In the genomic region with DNA sequence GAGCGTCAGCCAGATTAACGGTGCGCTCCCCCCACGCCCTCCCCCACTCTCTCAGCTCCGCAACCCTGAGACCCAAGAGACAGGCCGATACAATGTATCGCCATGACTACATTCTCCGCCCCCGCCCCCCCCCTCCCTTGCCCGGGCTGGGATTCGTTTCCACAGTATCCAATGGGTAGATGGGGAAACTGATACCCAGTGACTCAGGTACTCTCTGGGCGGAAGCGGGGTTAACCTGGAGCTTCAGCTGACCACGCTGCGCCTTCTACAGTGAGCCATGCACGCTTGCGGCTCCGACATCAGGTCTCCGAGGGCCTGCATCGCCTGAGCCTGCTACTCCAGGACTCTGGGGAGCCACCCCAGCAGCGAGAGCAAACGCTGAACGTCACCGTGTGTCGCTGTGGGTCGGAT, we compare ENCODE assay signal across 11 mouse cellular contexts. TPM values are rescaled to one million over a fixed set of nuclear protein-coding genes. Genes with fewer than 3 reads are reported as not detected.
DNase-seq lines count a peak whose midpoint lies in the region; ATAC-seq and TF ChIP-seq lines count a peak whose summit lies in the region.
"Had no signal": no experiment of that assay in that cellular context is flagged by ENCODE, and none has a peak within 500 bp of the region (broad histone marks: within the 10 kb centered on the region; RNA-seq: fewer than 3 reads in every experiment).

No protein-coding gene starts in this region.

- DNase-seq in liver, embryonic 11.5 days (ENCODE audit: low spot score) = no peak
- no peak for DNase-seq in liver
- peak; percentile 32 for DNase-seq in embryonic facial prominence, embryonic 14.5 days (ENCODE audit: low spot score)
- peak; percentile 19 for DNase-seq in retina, embryonic 14.5 days (ENCODE audit: low spot score)
- no peak for DNase-seq in left cerebral cortex, postnatal 36 days (ENCODE audit: low spot score in 2 of 2)
- no peak for DNase-seq in lung, postnatal 14 days
- DNase-seq in right cerebral cortex, postnatal 10 days (ENCODE audit: low spot score in 2 of 2) = no peak

- no peak for ATAC-seq in liver, embryonic 11.5 days (replicated peaks; ENCODE audit: low FRiP score)
- peak; percentile 37; the same call in 1 of the 2 replicates for ATAC-seq in embryonic facial prominence, embryonic 14.5 days (ENCODE audit: low read depth)
- no peak for ATAC-seq in intestine, postnatal 0 days

- H3K4me1 ChIP-seq in liver, embryonic 11.5 days (replicated peaks; ENCODE audit: control insufficient read depth, insufficient read depth, low read length) = no peaks in the 10 kb centered on the region; the same call in 1 of the 2 replicates
- H3K4me1 ChIP-seq in embryonic facial prominence, embryonic 14.5 days (ENCODE audit: control insufficient read depth, insufficient read depth, low read length) = no peaks in the 10 kb centered on the region
- H3K4me1 ChIP-seq in intestine, postnatal 0 days (replicated peaks; ENCODE audit: control insufficient read depth, insufficient read depth, low read length) = no peaks in the 10 kb centered on the region

- 61% methylated on average over 26 of the region's 26 CpGs for WGBS in liver, embryonic 11.5 days
- 59% methylated on average over 21 of the region's 26 CpGs for WGBS in embryonic facial prominence, embryonic 14.5 days
- WGBS in intestine, postnatal 0 days = 55% methylated on average over 26 of the region's 26 CpGs

- no peak overlapping the region for H3K9ac ChIP-seq in liver, embryonic 11.5 days (ENCODE audit: low read depth, low read length)
- peak overlapping the region; percentile 45 for H3K9ac ChIP-seq in embryonic facial prominence, embryonic 14.5 days (ENCODE audit: low read depth, low read length)
- H3K9ac ChIP-seq in intestine, postnatal 0 days (ENCODE audit: low read depth, low read length) = no peak overlapping the region

- no peak overlapping the region for H3K27ac ChIP-seq in liver, embryonic 11.5 days (ENCODE audit: low read depth, low read length)
- no peak overlapping the region for H3K27ac ChIP-seq in embryonic facial prominence, embryonic 14.5 days (replicated peaks; ENCODE audit: low read depth, low read length)
- H3K27ac ChIP-seq in intestine, postnatal 0 days (ENCODE audit: low read depth, low read length) = no peak overlapping the region

- no peak for TF ChIP-seq CTCF in intestine, postnatal 0 days (IDR thresholded peaks at IDR 0.05; ENCODE audit: low read depth)

- no peak overlapping the region for H3K4me3 ChIP-seq in liver, embryonic 11.5 days (ENCODE audit: low read depth, low read length)
- peak overlapping the region; percentile 25 for H3K4me3 ChIP-seq in embryonic facial prominence, embryonic 14.5 days (ENCODE audit: low read depth, low read length)
- no peak overlapping the region for H3K4me3 ChIP-seq in intestine, postnatal 0 days (ENCODE audit: low read depth, low read length)
- H3K4me3 ChIP-seq: erythroblast, embryonic 14.5 days had no signal

- no peaks in the 10 kb centered on the region for H3K36me3 ChIP-seq in liver, embryonic 11.5 days (ENCODE audit: control insufficient read depth, insufficient read depth, low read length)
- no peaks in the 10 kb centered on the region for H3K36me3 ChIP-seq in embryonic facial prominence, embryonic 14.5 days (ENCODE audit: control insufficient read depth, insufficient read depth, low read length)
- no peaks in the 10 kb centered on the region for H3K36me3 ChIP-seq in intestine, postnatal 0 days (ENCODE audit: control insufficient read depth, insufficient read depth)

- peaks cover 6% of the 10 kb centered on the region for H3K27me3 ChIP-seq in liver, embryonic 11.5 days (replicated peaks; ENCODE audit: control insufficient read depth, insufficient read depth, low read length)
- no peaks in the 10 kb centered on the region for H3K27me3 ChIP-seq in embryonic facial prominence, embryonic 14.5 days (replicated peaks; ENCODE audit: control insufficient read depth, insufficient read depth, low read length)
- H3K27me3 ChIP-seq in intestine, postnatal 0 days (replicated peaks; ENCODE audit: control insufficient read depth, insufficient read depth, low read length) = no peaks in the 10 kb centered on the region

- H3K4me2 ChIP-seq in liver, embryonic 11.5 days = peak overlapping the region; percentile 19
- H3K4me2 ChIP-seq in embryonic facial prominence, embryonic 14.5 days (ENCODE audit: low read depth, low read length) = peak overlapping the region; percentile 58
- 0 out of 2 replicates have a peak overlapping the region, but pooled peaks have one; percentile 24 for H3K4me2 ChIP-seq in intestine, postnatal 0 days (replicated peaks; ENCODE audit: low read depth)

- intact Hi-C loops in left cerebral cortex, postnatal 36 days (cut with DNase I) = no loop called here

- no peaks in the 10 kb centered on the region for H3K9me3 ChIP-seq in liver, embryonic 11.5 days (ENCODE audit: control insufficient read depth, low read length)
- H3K9me3 ChIP-seq in embryonic facial prominence, embryonic 14.5 days (ENCODE audit: control insufficient read depth, low read length) = peaks cover 22% of the 10 kb centered on the region; the same call in 1 of the 2 replicates
- no peaks in the 10 kb centered on the region for H3K9me3 ChIP-seq in intestine, postnatal 0 days (ENCODE audit: control insufficient read depth)

RNA-seq across cellular contexts. Expression of gene Cdh15, which starts 17.0 kb away (rescaled TPM):
- polyA plus RNA-seq in liver, embryonic 11.5 days (2014; fragmentation: Nextera tagmentation; extraction: Ambion mirVana) = 0.97 and 1.5 TPM in 2 replicates
- polyA plus RNA-seq in embryonic facial prominence, embryonic 14.5 days (2014; fragmentation: Nextera tagmentation; extraction: Ambion mirVana) = 34.5 and 40.7 TPM in 2 replicates
- polyA plus RNA-seq in intestine, postnatal 0 days (2015; fragmentation: Nextera tagmentation; extraction: Ambion mirVana) = 0.04 and 0.07 TPM in 2 replicates
- under 1 TPM; 0.59 to 0.89 TPM for total RNA-seq in left cerebral cortex, postnatal 36 days (2021)
- total RNA-seq: liver, adult 2 months had no signal
- polyA plus RNA-seq: erythroblast, embryonic 14.5 days; small intestine, adult 2 months had no signal

Comparison
In these comparisons a context has a peak if more than half of its experiments do, and no peak if none do; other contexts are left out.
1. DNase-seq: peak in embryonic facial prominence, embryonic 14.5 days (single experiment) and retina, embryonic 14.5 days (single experiment); none in liver, embryonic 11.5 days (single experiment), liver (single experiment), left cerebral cortex, postnatal 36 days (0 of 2), lung, postnatal 14 days (single experiment) and right cerebral cortex, postnatal 10 days (0 of 2).
2. RNA of gene Cdh15, which starts 17.0 kb away (polyA plus RNA-seq): 34.5 to 40.7 TPM in embryonic facial prominence, embryonic 14.5 days; 0.97 to 1.5 TPM in liver, embryonic 11.5 days and 0.04 to 0.07 TPM in intestine, postnatal 0 days; every median in the first group is over 10 times any median in the second.
3. Peak in every context shown above with its lines, with median percentiles within 50 percentile points of each other: H3K4me2 ChIP-seq.